Mouse (Mus musculus): Measurements from ENCODE around the gene Timm23.
A peak's percentile ranks its signal among the peaks of the same experiment; 100 is the strongest.
"Not testable (repeated sequence)": the region's sequence is repeated elsewhere in the genome, so short reads cannot be mapped to it uniquely, and the experiment has no call there.

The Timm23 gene

GRCm38 (mm10) chr14:32201791-32202451 is at the start of gene Timm23, which contains the start of gene Parg:
TSS of gene Timm23 (minus strand) at chr14:32201898.
TSS of gene Parg (plus strand) at chr14:32201949.
- peak; percentile 70 to 81 for DNase-seq (ENCODE audit: low spot score in 2 of 2)

- no peak for DNase-seq (ENCODE audit: low spot score in 2 of 2)
Measured at GRCm38 (mm10) chr14:32249616-32250015, 47.9 kb upstream of the Timm23 start.

GRCm38 (mm10) chr14:32246019-32246418 is 44.3 kb upstream of the Timm23 start:
- no peak for DNase-seq (ENCODE audit: low spot score in 2 of 2)

GRCm38 (mm10) chr14:32242401-32242800 is 40.7 kb upstream of the Timm23 start:
- no peak for DNase-seq (ENCODE audit: low spot score in 2 of 2)

GRCm38 (mm10) chr14:32228996-32229395 is 27.3 kb upstream of the Timm23 start:
- peak; percentile 37 to 61 for DNase-seq (ENCODE audit: low spot score in 2 of 2)

GRCm38 (mm10) chr14:32226601-32227000 is 24.9 kb upstream of the Timm23 start:
- DNase-seq (ENCODE audit: low spot score in 2 of 2), result no peak

- DNase-seq (ENCODE audit: low spot score in 2 of 2), result no peak
Measured at GRCm38 (mm10) chr14:32201354-32201753, 344 bp downstream of the Timm23 start.

- not testable (repeated sequence) for DNase-seq (ENCODE audit: low spot score in 2 of 2)
Measured at GRCm38 (mm10) chr14:32193557-32193956, 8.1 kb downstream of the Timm23 start.

- peak in 1 of 2 experiments; percentile 26 for DNase-seq (ENCODE audit: low spot score in 2 of 2)
Measured at GRCm38 (mm10) chr14:32192437-32192836, 9.3 kb downstream of the Timm23 start.

- DNase-seq (ENCODE audit: low spot score in 2 of 2), result no peak
Measured at GRCm38 (mm10) chr14:32191926-32192325, 9.8 kb downstream of the Timm23 start.

- DNase-seq (ENCODE audit: low spot score in 2 of 2), result no peak
Measured at GRCm38 (mm10) chr14:32190627-32191391, 10.9 kb downstream of the Timm23 start.

- DNase-seq (ENCODE audit: low spot score in 2 of 2), result no peak
Measured at GRCm38 (mm10) chr14:32183846-32184245, 17.9 kb downstream of the Timm23 start.

- DNase-seq (ENCODE audit: low spot score in 2 of 2), result no peak
Measured at GRCm38 (mm10) chr14:32180861-32181260, 20.8 kb downstream of the Timm23 start.

GRCm38 (mm10) chr14:32179393-32180195 is 22.1 kb downstream of the Timm23 start:
- no peak for DNase-seq (ENCODE audit: low spot score in 2 of 2)

- not testable (repeated sequence) for DNase-seq (ENCODE audit: low spot score in 2 of 2)
Measured at GRCm38 (mm10) chr14:32176590-32176989, 25.1 kb downstream of the Timm23 start.

GRCm38 (mm10) chr14:32175310-32175709 is 26.4 kb downstream of the Timm23 start:
- no peak for DNase-seq (ENCODE audit: low spot score in 2 of 2)

- no peak for DNase-seq (ENCODE audit: low spot score in 2 of 2)
Measured at GRCm38 (mm10) chr14:32170137-32170536, 31.6 kb downstream of the Timm23 start.

- no peak for DNase-seq (ENCODE audit: low spot score in 2 of 2)
Measured at GRCm38 (mm10) chr14:32168653-32169231, 33.0 kb downstream of the Timm23 start.

GRCm38 (mm10) chr14:32167326-32167725 is 34.4 kb downstream of the Timm23 start:
- DNase-seq (ENCODE audit: low spot score in 2 of 2), result no peak

- no peak for DNase-seq (ENCODE audit: low spot score in 2 of 2)
Measured at GRCm38 (mm10) chr14:32166840-32167239, 34.9 kb downstream of the Timm23 start.

GRCm38 (mm10) chr14:32166062-32166441 is 35.6 kb downstream of the Timm23 start:
- DNase-seq (ENCODE audit: low spot score in 2 of 2), result no peak

Measured in cerebellum, postnatal 4 days (tissue).